Mouse (Mus musculus): ENCODE measurements around the gene 4933428G20Rik. TPM values are rescaled to one million over a fixed set of nuclear protein-coding genes. Genes with fewer than 3 reads are reported as not detected.

4933428G20Rik gene
- 0.88 and 1.2 TPM in 2 replicates for polyA plus RNA-seq (2015; fragmentation: Nextera tagmentation; extraction: Ambion mirVana)

DNA sequence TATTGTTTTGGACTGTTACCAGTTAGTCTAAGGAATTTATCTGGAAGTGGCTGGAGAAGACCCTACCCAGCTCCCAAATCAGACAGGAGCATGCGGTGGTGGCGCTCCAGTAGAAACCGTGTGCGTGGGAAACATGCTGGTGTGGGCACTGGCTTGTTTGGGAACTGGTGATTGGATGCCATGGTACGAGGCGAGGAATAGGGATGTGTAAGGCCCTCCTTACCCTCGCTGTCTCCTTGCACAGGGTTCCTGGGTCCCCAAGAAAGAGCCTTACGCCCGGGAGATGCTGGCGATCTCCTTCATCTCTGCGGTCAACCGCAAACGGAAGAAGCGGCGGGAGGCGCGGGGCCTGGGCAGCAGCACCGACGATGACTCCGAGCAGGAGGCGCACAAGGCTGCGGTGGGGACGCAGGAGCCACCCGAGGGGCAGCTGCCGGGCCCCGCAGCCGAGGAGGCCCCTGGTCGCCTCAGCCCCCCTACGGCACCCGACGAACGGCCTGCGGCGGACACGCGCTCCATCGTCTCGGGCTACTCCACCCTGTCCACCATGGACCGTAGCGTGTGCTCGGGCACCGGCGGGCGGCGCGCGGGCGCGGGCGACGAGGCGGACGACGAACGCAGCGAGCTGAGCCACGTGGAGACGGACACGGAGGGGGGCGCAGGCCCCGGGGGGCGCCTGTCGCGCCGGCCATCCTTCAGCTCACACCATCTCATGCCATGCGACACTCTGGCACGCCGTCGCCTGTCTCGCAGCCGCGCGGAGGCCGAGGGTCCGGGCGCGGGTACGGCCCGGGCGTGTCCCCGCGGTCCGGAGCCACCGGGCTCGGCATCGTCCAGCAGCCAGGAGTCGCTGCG is at the start of gene 4933428G20Rik:
4933428G20Rik (minus strand) TSS at position 476 of the 855 bp plus-strand sequence.
- peak within 1 kb of the TSS; percentile 66 for H3K4me2 ChIP-seq (replicated peaks)
- H3K27me3 ChIP-seq = peaks cover 60% of the 10 kb centered on the region
- 0 out of 2 replicates have a peak, but pooled peaks cover 10% of the 10 kb centered on the region for H3K36me3 ChIP-seq
- H3K4me1 ChIP-seq (replicated peaks) = peaks cover 13% of the 10 kb centered on the region
- 9% methylated on average over 85 of the region's 88 CpGs for WGBS
- peak within 1 kb of the TSS; percentile 41 for H3K4me3 ChIP-seq (replicated peaks)
- peak within 1 kb of the TSS; percentile 61 for H3K9ac ChIP-seq (replicated peaks)
- peak; percentile 64 for ATAC-seq
- no peaks in the 10 kb centered on the region for H3K9me3 ChIP-seq
- H3K27ac ChIP-seq = no peak within 1 kb of the TSS

DNA sequence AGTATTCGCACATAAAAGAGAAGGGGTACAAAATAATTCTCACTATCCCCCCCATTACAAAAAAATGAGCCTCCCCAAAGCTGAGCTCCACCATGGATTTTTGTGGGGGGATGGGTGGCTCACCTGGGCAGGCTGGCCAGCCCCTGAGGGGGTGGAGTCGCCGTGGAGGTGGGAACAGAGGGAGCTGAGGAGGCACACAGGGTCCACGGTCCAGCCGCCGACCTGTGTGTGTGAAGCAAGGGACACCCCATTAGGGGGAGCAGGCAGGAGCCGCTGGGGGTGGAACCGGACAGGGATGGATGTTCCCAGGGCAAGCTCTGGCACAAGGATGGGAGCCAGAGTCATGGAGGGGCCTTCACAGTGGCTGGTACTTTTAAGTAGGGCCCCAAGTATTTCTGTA is 48.6 kb upstream of the 4933428G20Rik start:
- H3K36me3 ChIP-seq = no peaks in the 10 kb centered on the region
- H3K9ac ChIP-seq (replicated peaks) = no peak overlapping the region
- ATAC-seq = no peak
- H3K4me1 ChIP-seq (replicated peaks) = peaks cover 48% of the 10 kb centered on the region
- no peak overlapping the region for H3K4me2 ChIP-seq (replicated peaks)
- H3K9me3 ChIP-seq = no peaks in the 10 kb centered on the region
- WGBS = 57% methylated on average over 8 of the region's 8 CpGs
- H3K27me3 ChIP-seq = peaks cover 63% of the 10 kb centered on the region
- no peak overlapping the region for H3K4me3 ChIP-seq (replicated peaks)
- H3K27ac ChIP-seq = no peak overlapping the region

DNA sequence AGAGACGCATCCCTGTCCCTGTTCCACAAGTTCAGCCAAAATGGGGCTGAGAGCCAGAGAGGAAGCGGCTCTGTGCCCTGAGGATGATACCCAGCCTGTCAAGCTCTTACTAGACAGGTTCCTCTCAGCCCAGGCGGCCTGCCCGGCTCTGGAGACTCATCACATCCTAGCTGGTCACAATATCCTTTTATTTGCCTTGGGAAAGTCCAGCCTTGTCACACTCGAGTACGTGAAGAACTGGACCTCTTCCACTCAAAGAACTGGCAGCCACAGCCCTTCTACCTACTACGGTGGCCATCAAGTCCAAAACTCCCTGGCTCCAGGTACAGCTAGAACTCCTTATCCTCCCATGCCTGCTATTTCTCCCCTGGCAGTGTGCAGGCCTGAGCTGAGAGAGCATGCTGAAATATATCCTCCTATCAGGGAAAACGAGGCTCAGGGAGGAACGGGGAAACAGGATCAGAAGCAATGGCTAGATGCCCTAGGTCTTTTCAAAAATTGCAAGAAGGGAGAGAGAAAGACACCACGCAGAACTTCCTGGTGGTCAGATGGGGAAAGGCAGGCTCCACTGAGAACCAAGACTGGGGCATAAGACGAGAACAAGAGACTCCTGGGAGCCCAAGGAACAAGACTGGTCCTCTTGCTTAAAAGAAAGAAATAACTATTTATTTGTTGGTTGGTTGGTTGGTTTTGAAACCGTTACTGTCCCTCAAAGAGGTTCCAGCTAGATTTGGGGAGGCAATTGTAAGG is 48.0 kb upstream of the 4933428G20Rik start:
- WGBS = 66% methylated on average over 12 of the region's 12 CpGs
- H3K27ac ChIP-seq = no peak overlapping the region
- no peak overlapping the region for H3K9ac ChIP-seq (replicated peaks)
- H3K36me3 ChIP-seq = no peaks in the 10 kb centered on the region
- peaks cover 48% of the 10 kb centered on the region for H3K4me1 ChIP-seq (replicated peaks)
- no peaks in the 10 kb centered on the region for H3K9me3 ChIP-seq
- no peak overlapping the region for H3K4me2 ChIP-seq (replicated peaks)
- peaks cover 63% of the 10 kb centered on the region for H3K27me3 ChIP-seq
- no peak overlapping the region for H3K4me3 ChIP-seq (replicated peaks)
- ATAC-seq = no peak

DNA sequence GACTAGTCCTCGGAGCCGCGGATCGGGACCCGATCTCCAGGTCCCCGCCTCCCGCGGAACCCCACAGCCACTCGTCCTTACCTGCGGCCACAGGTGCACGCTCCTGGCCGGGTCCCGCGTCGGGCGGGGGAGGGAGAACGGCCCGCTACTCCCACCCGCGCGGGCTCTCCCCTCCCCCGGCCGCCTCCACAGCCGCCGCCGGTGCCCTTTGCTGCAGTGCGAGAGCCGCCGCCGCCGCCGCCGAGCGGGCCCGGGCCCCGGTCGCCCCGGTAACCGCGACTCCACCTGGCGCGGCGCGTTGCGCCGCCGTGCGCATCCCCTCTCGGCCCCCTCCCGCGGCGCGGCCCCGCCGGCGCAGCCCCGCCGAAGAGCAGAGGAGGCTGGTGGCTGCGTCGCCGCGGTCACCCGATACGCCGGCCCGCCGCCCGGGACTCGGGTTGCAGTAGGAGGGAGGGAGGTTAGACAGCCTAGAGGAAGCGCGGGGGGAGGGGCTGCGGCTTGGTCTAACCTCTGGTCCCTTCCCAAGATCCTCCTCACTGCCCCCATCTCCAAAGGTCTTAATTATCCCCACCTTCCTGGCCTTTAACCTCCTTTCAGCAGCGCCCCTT is 46.8 kb upstream of the 4933428G20Rik start:
- Histone ChIP-seq H3K4me3 (replicated peaks) (peak overlapping the region; percentile 52), H3K36me3 (no peaks in the 10 kb centered on the region; the same call in 1 of the 2 replicates), H3K4me1 (replicated peaks) (peaks cover 41% of the 10 kb centered on the region), H3K4me2 (replicated peaks) (peak overlapping the region; percentile 93), H3K9ac (replicated peaks) (peak overlapping the region; percentile 79), H3K9me3 (no peaks in the 10 kb centered on the region), H3K27me3 (peaks cover 61% of the 10 kb centered on the region), H3K27ac (no peak overlapping the region)
- peak; percentile 51 for ATAC-seq
- under 1% methylated on average over 63 of the region's 73 CpGs for WGBS

DNA sequence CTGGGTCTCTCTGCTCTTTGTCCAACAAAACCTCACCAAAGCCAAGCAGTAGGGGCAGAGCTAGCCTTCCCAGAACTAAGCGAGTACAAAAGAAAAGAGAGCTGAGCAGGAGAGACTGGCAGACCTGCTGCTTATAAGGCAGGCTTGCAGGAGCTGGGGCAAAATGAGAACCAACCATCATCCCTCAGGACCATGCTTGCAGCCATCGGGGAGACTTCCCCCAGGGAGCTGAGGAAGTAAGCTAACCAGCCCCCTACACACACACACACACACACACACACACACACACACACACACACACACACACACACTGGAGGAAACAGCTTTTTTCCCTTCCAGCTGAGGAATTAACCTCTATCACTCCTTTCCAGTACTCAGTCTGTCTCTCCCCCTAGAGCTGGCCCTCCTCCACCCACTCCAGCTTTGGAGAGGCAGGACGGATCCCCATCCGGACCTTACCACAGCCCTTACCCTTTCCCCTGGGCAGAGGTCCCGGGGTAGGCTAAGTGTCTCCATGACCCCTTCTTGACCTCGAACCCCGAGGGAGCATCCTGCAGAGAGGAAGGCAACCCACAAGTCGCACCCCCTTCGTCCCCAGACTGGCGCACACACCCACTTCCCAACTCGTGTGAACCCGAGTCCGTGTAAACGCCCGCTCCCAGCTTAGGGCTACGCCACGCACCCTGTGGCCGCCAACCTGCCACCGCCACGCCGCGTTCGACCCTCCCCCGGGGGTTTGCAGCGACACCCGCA is 45.8 kb upstream of the 4933428G20Rik start:
- no peak for ATAC-seq
- Histone ChIP-seq H3K4me3 (replicated peaks) (peak overlapping the region; percentile 52), H3K27ac (no peak overlapping the region), H3K4me1 (replicated peaks) (peaks cover 37% of the 10 kb centered on the region), H3K36me3 (no peaks in the 10 kb centered on the region; the same call in 1 of the 2 replicates), H3K4me2 (replicated peaks) (peak overlapping the region; percentile 93), H3K27me3 (peaks cover 52% of the 10 kb centered on the region), H3K9me3 (no peaks in the 10 kb centered on the region), H3K9ac (replicated peaks) (peak overlapping the region; percentile 79)
- 3% methylated on average over 26 of the region's 26 CpGs for WGBS

DNA sequence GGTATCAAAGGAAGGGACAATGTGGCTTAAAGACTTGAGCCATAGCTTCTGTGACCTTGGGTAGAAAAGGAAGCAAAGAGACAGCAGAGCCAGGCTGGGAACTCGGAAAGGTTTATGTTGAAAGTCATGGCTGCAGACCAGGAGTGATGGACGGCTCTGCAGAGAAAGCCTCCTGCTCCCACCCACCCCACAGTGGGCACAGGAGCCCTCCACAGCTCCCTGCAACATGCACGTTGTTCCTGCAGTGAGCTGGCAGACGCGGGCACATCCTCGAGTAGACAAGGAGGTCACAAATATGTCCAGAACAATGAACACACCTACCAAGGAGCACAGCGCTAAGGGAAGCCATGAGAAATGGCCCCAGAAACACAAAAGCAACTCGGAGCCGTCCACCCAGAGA is 43.7 kb upstream of the 4933428G20Rik start:
- WGBS = 86% methylated on average over 9 of the region's 9 CpGs
- Histone ChIP-seq H3K27ac (no peak overlapping the region), H3K9me3 (no peaks in the 10 kb centered on the region), H3K36me3 (no peaks in the 10 kb centered on the region; the same call in 1 of the 2 replicates), H3K27me3 (peaks cover 34% of the 10 kb centered on the region), H3K9ac (replicated peaks) (no peak overlapping the region), H3K4me1 (replicated peaks) (peaks cover 55% of the 10 kb centered on the region), H3K4me2 (replicated peaks) (no peak overlapping the region), H3K4me3 (replicated peaks) (no peak overlapping the region)
- ATAC-seq = no peak

DNA sequence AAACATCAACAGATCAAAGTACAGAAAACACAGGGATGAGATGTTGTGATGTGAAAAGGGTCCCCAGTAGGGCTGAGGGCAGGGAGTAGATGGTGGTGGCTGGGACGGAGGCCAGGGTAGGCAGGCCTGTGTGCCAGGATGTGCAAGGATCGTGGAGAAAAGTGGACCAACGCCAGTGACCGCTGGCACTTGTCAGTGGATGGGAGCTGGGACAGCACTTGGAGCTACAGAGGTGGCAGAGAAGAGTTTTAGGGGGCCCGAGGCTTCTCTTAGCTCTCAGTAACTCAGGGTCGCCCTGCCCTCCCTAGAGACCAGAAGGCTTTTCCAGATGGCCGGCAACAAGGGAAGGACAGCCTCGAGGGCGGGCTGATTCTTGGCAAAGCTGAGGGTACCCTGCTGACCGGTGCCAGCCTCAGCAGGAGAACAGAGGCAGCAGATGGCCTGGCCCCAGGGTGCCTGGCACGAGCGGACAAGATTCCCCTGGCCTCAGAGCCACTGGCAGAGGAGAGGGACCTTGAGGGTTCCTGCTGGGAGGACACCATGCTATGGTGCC is 43.1 kb upstream of the 4933428G20Rik start:
- no peaks in the 10 kb centered on the region for H3K9me3 ChIP-seq
- WGBS = 58% methylated on average over 12 of the region's 12 CpGs
- no peaks in the 10 kb centered on the region; the same call in 1 of the 2 replicates for H3K36me3 ChIP-seq
- ATAC-seq = no peak
- H3K27me3 ChIP-seq = peaks cover 32% of the 10 kb centered on the region
- H3K9ac ChIP-seq (replicated peaks) = no peak overlapping the region; the same call in 1 of the 2 replicates
- peaks cover 55% of the 10 kb centered on the region for H3K4me1 ChIP-seq (replicated peaks)
- H3K27ac ChIP-seq = no peak overlapping the region
- no peak overlapping the region for H3K4me3 ChIP-seq (replicated peaks)
- no peak overlapping the region for H3K4me2 ChIP-seq (replicated peaks)

DNA sequence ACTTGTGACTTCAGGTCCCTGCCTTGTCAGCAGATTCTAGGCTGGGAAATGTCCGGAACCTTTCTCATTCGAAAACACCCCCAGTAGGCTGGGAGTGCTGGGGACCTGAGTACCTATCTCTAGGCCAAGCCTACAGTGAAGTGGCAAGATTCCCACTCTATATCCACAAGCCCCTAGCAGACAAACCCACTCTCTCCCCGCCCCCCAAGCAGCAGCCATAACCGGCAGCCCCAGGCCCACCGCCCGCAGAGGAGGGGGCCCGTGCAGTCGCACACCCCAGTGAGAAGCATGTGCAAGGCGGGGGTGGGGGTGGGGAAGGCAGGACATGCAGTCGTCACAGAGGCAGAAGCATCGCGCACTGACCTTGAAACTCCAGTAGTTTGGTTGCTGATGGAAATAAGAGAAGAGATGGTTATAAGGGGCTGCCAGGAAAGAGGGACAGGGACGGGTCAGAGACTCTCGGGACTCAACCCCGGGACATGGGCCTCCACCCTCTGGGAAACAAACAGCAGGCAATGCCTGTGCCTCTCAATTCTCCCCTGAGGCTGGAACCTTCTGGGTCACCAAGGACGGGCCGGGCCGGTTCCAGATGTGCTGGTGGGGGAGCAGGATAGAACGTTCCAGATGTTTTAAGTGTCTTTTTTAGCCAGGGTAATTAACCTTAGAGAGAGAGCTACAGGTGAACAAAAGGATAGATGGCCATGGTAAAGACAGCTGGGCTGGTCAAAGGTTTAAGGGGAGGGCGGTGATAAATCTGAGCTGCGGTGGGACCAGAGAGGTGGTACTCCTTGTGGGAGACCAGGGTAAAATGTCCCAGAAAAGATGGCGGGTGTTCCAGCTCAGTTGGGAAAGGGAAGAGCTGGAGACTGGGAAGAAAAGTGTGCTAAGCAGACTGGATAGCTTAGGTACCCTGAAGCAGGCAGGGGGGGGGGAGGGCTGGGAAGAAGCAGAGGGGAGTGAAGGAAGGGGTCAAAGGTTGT is 42.3 kb upstream of the 4933428G20Rik start:
- Histone ChIP-seq H3K4me2 (replicated peaks) (no peak overlapping the region), H3K36me3 (no peaks in the 10 kb centered on the region; the same call in 1 of the 2 replicates), H3K27ac (no peak overlapping the region), H3K4me1 (replicated peaks) (peaks cover 57% of the 10 kb centered on the region), H3K9me3 (no peaks in the 10 kb centered on the region), H3K4me3 (replicated peaks) (no peak overlapping the region), H3K9ac (replicated peaks) (no peak overlapping the region), H3K27me3 (peaks cover 32% of the 10 kb centered on the region)
- no peak for ATAC-seq
- 83% methylated on average over 22 of the region's 22 CpGs for WGBS

DNA sequence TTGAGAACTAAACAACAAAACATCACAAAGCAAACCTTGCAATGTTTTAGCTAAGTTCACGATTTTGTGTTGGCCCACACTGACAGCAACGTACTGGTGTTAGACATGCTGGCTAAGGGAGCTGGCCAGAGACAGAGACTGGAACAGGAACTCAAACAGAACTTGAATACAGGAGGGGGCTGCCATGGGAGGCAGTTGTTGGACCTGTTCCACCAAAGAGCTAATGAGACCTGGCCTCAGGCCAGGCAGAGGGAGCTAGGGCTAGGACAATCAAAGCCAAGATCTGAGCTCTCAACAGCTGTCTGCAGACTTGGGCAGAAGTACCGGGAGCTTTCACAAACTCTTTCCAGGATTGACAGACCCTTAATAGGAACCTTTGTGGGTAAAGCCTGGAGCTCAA is 40.5 kb upstream of the 4933428G20Rik start:
- H3K9me3 ChIP-seq = no peaks in the 10 kb centered on the region
- H3K9ac ChIP-seq (replicated peaks) = no peak overlapping the region
- peaks cover 42% of the 10 kb centered on the region for H3K27me3 ChIP-seq
- no peak for ATAC-seq
- no peak overlapping the region for H3K4me2 ChIP-seq (replicated peaks)
- H3K4me3 ChIP-seq (replicated peaks) = no peak overlapping the region
- H3K27ac ChIP-seq = no peak overlapping the region
- peaks cover 7% of the 10 kb centered on the region for H3K36me3 ChIP-seq
- peaks cover 52% of the 10 kb centered on the region for H3K4me1 ChIP-seq (replicated peaks)
- 60% methylated on average over 3 of the region's 3 CpGs for WGBS

DNA sequence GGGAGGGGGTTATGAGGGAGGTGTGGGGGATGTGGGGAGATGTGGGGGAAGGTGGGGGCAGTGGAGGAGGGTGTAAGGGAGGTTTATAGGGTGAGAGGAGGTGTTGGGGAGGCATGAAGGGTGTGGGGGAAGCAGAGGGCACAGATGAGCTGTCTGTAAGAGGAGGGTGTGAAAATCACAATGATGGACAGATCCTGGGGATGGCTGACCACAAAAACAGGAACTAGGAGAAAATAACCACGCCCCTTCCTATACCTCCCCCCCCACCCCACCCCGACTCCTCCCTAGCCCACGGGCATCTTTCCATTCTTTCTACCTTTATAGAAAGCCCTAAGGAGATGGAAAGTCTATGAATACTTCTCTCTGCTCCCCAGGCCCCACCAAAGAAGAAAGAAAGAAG is 40.0 kb upstream of the 4933428G20Rik start:
- Histone ChIP-seq H3K4me3 (replicated peaks) (no peak overlapping the region), H3K4me2 (replicated peaks) (no peak overlapping the region), H3K9ac (replicated peaks) (no peak overlapping the region), H3K36me3 (peaks cover 11% of the 10 kb centered on the region), H3K9me3 (no peaks in the 10 kb centered on the region), H3K4me1 (replicated peaks) (peaks cover 55% of the 10 kb centered on the region), H3K27me3 (peaks cover 44% of the 10 kb centered on the region), H3K27ac (no peak overlapping the region)
- no peak for ATAC-seq
- WGBS = 64% methylated on average over 3 of the region's 3 CpGs

All from midbrain, embryonic 13.5 days (tissue).